Mouse (Mus musculus): ENCODE data around the gene Atxn1.

DNA sequence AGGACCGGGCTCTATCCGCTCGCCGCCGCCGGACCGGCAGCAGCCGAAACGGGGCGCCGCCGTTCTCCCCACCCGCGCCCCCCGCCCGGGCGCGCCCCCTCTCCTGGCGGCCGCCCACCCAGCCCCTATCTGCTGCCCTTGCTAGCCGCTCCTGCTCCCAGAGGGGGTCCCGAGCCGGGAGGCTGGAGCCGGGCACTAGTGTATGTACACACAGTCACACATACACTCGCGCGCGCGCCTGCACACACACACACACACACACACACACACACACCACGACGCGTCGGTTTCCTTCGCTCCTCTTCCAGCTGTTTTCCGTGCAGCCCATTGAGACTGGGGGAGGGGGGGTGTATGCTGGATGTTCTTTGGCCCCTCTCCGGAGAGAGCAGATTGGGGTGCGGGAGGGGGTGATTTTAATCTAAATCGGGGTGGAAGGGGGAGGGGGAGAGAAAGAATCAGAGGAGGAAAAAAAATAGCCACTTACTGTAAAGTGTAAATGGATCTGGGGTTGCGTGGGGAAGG is 416 bp downstream of the Atxn1 start:
- TF ChIP-seq CTCF (IDR thresholded peaks at IDR 0.05; ENCODE audit: extremely low read depth, insufficient read depth, low read length) (no peak), POLR2A (IDR thresholded peaks at IDR 0.05; ENCODE audit: extremely low read depth, insufficient read depth, low read length) (no peak)

Data from cortical plate, adult 2 months (tissue).